Mouse (Mus musculus) gastrocnemius, postnatal 14 days (tissue): ENCODE data around the gene Btbd35f16. TPM values are rescaled to one million over a fixed set of nuclear protein-coding genes. Genes with fewer than 3 reads are reported as not detected.
"Not testable (repeated sequence)": the region's sequence is repeated elsewhere in the genome, so short reads cannot be mapped to it uniquely, and the experiment has no call there.

Source experiments
- DNase-seq: peaks from one replicate; pipeline ENCODE4 v3.0.0; 2021; ENCODE audit warnings: mixed read lengths
- intact Hi-C: fragments of 180-260 bp; cut with DNase I; formaldehyde crosslinking; loops from one replicate; pipeline ENCODE4 v1.15.1; 2025; ENCODE audit warnings: low total_unique reads
- long read RNA-seq, 2 experiments: library from polyadenylated mRNA; stranded (forward); transcript quantifications; one replicate each; pipeline ENCODE4 v2.0.0; 2021
- total RNA-seq, 2 experiments: library from RNA; stranded (reverse); gene quantifications; 2 replicates each; pipeline ENCODE4 v1.2.3; 2021

Gene Btbd35f16
- not detected for total RNA-seq
- long read RNA-seq, experiment 1: 0 reads
- long read RNA-seq, experiment 2: 0 reads

DNA sequence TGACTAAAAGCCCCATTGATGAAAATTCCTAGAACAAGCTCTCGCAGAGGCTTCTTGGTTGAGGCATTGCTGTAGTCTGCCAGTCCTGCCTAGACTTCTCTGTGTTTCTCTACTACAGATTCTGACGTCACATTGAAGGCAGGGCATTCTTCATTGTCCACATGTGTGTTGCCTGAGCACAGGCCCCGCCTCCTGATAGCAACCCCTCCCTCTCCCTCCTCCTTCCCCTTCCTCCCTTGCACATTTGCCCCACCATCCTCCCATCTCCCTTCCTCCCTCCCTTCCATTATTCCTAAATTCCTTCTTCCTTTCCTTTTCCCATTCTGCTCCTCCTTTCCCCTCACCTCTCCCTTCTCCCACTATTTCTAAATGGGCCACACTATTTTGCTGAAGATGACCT, at the start of gene Btbd35f16:
Gene Btbd35f16, minus strand, starts transcription at position 101 of the 400 bp plus-strand sequence.
- DNase-seq, intact Hi-C loops: not testable (repeated sequence)

Other genes starting within 250 kb of the Btbd35f16 start
- not detected for gene Btbd35f10, start 204.1 kb downstream of the Btbd35f16 start, total RNA-seq
- gene Btbd35f3, start 80.7 kb upstream of the Btbd35f16 start, total RNA-seq: not detected
- not detected for gene Btbd35f28, start 239.6 kb upstream of the Btbd35f16 start, total RNA-seq